Mouse (Mus musculus) forebrain, embryonic 16.5 days (tissue): ENCODE results near the gene Fignl1. TPM values are rescaled to one million over a fixed set of nuclear protein-coding genes. Genes with fewer than 3 reads are reported as not detected.

ENCODE experiments used
- ATAC-seq: fragments of 200-750 bp; cut with Nextera tagmentation; 2 replicates; pipeline ENCODE4 v1.8.0; 2017; ENCODE audit warnings: mild to moderate bottlenecking, moderate library complexity
- H3K27ac ChIP-seq: fragments of 300-500 bp; sonication (generic); 2 replicates; pipeline ENCODE4 v1.5.1; 2014; ENCODE audit warnings: low read length, control low read depth
- H3K27me3 ChIP-seq: fragments of 300-500 bp; sonication (generic); replicated peaks from 2 replicates; pipeline ENCODE4 v1.6.1; 2014; ENCODE audit warnings: low read length; ENCODE audit not compliant: control insufficient read depth, insufficient read depth
- H3K36me3 ChIP-seq: fragments of 300-500 bp; sonication (generic); 2 replicates; pipeline ENCODE4 v1.6.1; 2014; ENCODE audit not compliant: control insufficient read depth, insufficient read depth
- H3K4me1 ChIP-seq: fragments of 300-500 bp; sonication (generic); replicated peaks from 2 replicates; pipeline ENCODE4 v1.6.1; 2014; ENCODE audit warnings: low read length; ENCODE audit not compliant: control insufficient read depth, insufficient read depth
- H3K4me2 ChIP-seq: fragments of 300-500 bp; sonication (generic); 2 replicates; pipeline ENCODE4 v1.6.1; 2014; ENCODE audit warnings: mild to moderate bottlenecking, low read length, control low read depth
- H3K4me3 ChIP-seq: fragments of 300-500 bp; sonication (generic); replicated peaks from 2 replicates; pipeline ENCODE4 v1.5.1; 2014; ENCODE audit warnings: mild to moderate bottlenecking, low read length, control low read depth
- H3K9ac ChIP-seq: fragments of 300-500 bp; sonication (generic); replicated peaks from 2 replicates; pipeline ENCODE4 v1.6.1; 2014; ENCODE audit warnings: low read depth, low read length, control low read depth
- H3K9me3 ChIP-seq: fragments of 300-500 bp; sonication (generic); 2 replicates; pipeline ENCODE4 v1.6.1; 2016; ENCODE audit warnings: low read length; ENCODE audit not compliant: control insufficient read depth
- WGBS: fragments of 180-500 bp; shearing (Covaris S2); extraction: QIAGEN DNeasy Blood & Tissue Kit; methylation state at CpG from one replicate; pipeline ENCODE4 v1.1.7; 2014; 5-methylcytosine and 5-hydroxymethylcytosine counted together
- polyA plus RNA-seq: library from polyadenylated mRNA; unstranded; fragments of >200 nt; fragmentation: Nextera tagmentation; extraction: Ambion mirVana; gene quantifications from 2 replicates; pipeline ENCODE4 v1.2.1, GENCODE M21; 2015

Gene Fignl1
- polyA plus RNA-seq, 1 experiment from 2014 or later, result 25.5 TPM

DNA sequence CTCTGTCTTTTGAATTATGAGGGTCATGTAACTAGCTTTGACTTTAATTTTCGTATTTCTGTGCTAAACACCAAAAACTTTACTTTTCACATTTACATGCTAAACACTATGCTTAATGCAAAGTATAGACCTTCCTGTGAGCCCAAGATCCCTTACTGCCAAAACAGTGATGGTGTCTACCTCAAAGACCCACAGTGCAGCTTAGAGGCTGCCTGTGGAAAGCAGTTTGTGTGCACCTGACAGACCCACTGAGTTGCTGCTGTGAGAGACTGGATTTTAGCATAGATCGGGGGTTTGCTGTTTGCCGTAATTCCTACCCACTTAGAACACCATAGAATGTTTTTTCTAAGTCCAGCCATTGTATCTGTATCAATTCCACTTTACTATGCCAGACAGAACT, 69.7 kb downstream of the Fignl1 start:
- 91% methylated on average over 3 of the region's 3 CpGs for whole genome bisulfite sequencing
- Histone ChIP-seq H3K27me3 (no peaks in the 10 kb centered on the region), H3K9ac (no peak overlapping the region), H3K4me2 (no peak overlapping the region), H3K36me3 (no peaks in the 10 kb centered on the region), H3K4me3 (no peak overlapping the region), H3K9me3 (no peaks in the 10 kb centered on the region), H3K27ac (no peak overlapping the region), H3K4me1 (no peaks in the 10 kb centered on the region)
- ATAC-seq, result no peak

DNA sequence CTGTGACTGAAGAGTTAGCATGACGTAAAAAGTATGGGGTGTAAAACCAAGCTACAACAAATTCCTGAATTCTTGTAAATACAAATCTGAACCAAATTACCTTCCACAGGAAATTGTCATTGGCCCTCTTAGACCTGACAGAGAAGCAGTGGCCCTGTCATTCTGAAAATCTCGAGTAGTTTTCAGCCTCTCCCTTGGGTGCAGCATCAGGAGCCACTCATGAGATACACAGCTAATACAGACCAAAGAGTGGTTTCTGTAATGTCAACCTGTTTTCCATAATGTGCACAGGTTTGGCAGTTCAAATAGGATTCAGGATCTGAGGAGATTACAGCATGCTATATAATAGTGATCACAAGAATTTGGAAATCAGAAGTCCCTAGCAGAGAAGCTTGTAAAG, 71.2 kb downstream of the Fignl1 start:
- H3K4me1 ChIP-seq, result no peaks in the 10 kb centered on the region
- no peaks in the 10 kb centered on the region for H3K27me3 ChIP-seq
- WGBS, result 73% methylated on average over 2 of the region's 2 CpGs
- no peak overlapping the region for H3K4me2 ChIP-seq
- no peak overlapping the region for H3K4me3 ChIP-seq
- no peaks in the 10 kb centered on the region for H3K9me3 ChIP-seq
- H3K9ac ChIP-seq, result no peak overlapping the region
- H3K27ac ChIP-seq, result no peak overlapping the region
- ATAC-seq, result no peak
- H3K36me3 ChIP-seq, result no peaks in the 10 kb centered on the region

Other genes with a start within 250 kb of the Fignl1 start
- gene 4930512M02Rik, start 181.1 kb downstream of the Fignl1 start, polyA plus RNA-seq, result not detected in 2 replicates
- 1.9 and 2.6 TPM in 2 replicates for gene Ikzf1, start 124.0 kb downstream of the Fignl1 start, polyA plus RNA-seq
- gene Ddc, start 89.2 kb upstream of the Fignl1 start, polyA plus RNA-seq, result 3.2 and 4.4 TPM in 2 replicates
- 94.2 and 95.2 TPM in 2 replicates for gene Grb10, start 229.7 kb upstream of the Fignl1 start, polyA plus RNA-seq